Mouse (Mus musculus) lung, embryonic 14.5 days (tissue): ENCODE data around the gene Tas2r115. TPM values are rescaled to one million over a fixed set of nuclear protein-coding genes. Genes with fewer than 3 reads are reported as not detected.
"Not testable (repeated sequence)": the region's sequence is repeated elsewhere in the genome, so short reads cannot be mapped to it uniquely, and the experiment has no call there.

ENCODE experiments used
- ATAC-seq: fragments of 200-750 bp; cut with Nextera tagmentation; 2 replicates; pipeline ENCODE4 v1.8.0; 2017; ENCODE audit warnings: mild to moderate bottlenecking, moderate TSS enrichment, moderate library complexity; ENCODE audit not compliant: insufficient read depth
- DNase-seq: peaks from one replicate; pipeline ENCODE4 v3.0.0-alpha.2; 2015
- H3K27ac ChIP-seq: fragments of 300-500 bp; sonication (generic); 2 replicates; pipeline ENCODE4 v1.5.1; 2014; ENCODE audit warnings: low read depth, mild to moderate bottlenecking, moderate library complexity
- H3K27me3 ChIP-seq: fragments of 300-500 bp; sonication (generic); 2 replicates; pipeline ENCODE4 v1.6.1; 2014; ENCODE audit warnings: low read length, control low read depth; ENCODE audit not compliant: insufficient read depth
- H3K36me3 ChIP-seq: fragments of 300-500 bp; sonication (generic); 2 replicates; pipeline ENCODE4 v1.6.1; 2014; ENCODE audit warnings: control low read depth; ENCODE audit not compliant: insufficient read depth
- H3K4me1 ChIP-seq: fragments of 300-500 bp; sonication (generic); 2 replicates; pipeline ENCODE4 v1.6.1; 2014; ENCODE audit warnings: antibody characterized with exemption, control low read depth; ENCODE audit not compliant: insufficient read depth
- H3K4me2 ChIP-seq: fragments of 300-500 bp; sonication (generic); 2 replicates; pipeline ENCODE4 v1.6.1; 2014; ENCODE audit warnings: mild to moderate bottlenecking
- H3K4me3 ChIP-seq: fragments of 300-500 bp; sonication (generic); 2 replicates; pipeline ENCODE4 v1.5.1; 2014; ENCODE audit warnings: low read depth, low read length
- H3K9ac ChIP-seq: fragments of 300-500 bp; sonication (generic); 2 replicates; pipeline ENCODE4 v1.6.1; 2014
- H3K9me3 ChIP-seq: fragments of 300-500 bp; sonication (generic); 2 replicates; pipeline ENCODE4 v1.6.1; 2016; ENCODE audit warnings: low read depth, low read length, control low read depth
- CTCF ChIP-seq: IDR thresholded peaks from 2 replicates; pipeline ENCODE4 v1.5.1; 2016; ENCODE audit warnings: antibody characterized with exemption, low read depth
- WGBS: fragments of 180-500 bp; shearing (Covaris S2); extraction: QIAGEN DNeasy Blood & Tissue Kit; methylation state at CpG from one replicate; pipeline ENCODE4 v1.1.7; 2014; 5-methylcytosine and 5-hydroxymethylcytosine counted together
- polyA plus RNA-seq: library from polyadenylated mRNA; unstranded; fragments of >200 nt; fragmentation: Nextera tagmentation; extraction: Ambion mirVana; gene quantifications from 2 replicates; pipeline ENCODE4 v1.2.1, GENCODE M21; 2014

Gene Tas2r115
- polyA plus RNA-seq = not detected in 2 replicates

GRCm38 (mm10) chr6:132737935-132738334 is at the start of gene Tas2r115:
Gene Tas2r115 (minus strand): TSS chr6:132738035.
- H3K4me3 ChIP-seq = no peak within 1 kb of the TSS
- WGBS = 64% methylated on average over 2 of the region's 2 CpGs
- no peak for DNase-seq

GRCm38 (mm10) chr6:132778062-132778461 is 40.2 kb upstream of the Tas2r115 start, which contains the start of gene Tas2r136:
Gene Tas2r136 (minus strand): TSS chr6:132778162.
- no peaks in the 10 kb centered on the region for H3K9me3 ChIP-seq
- H3K27ac ChIP-seq = no peak within 1 kb of the TSS
- ATAC-seq (no peak), DNase-seq (no peak)
- H3K4me1 ChIP-seq = no peaks in the 10 kb centered on the region
- no peak within 1 kb of the TSS for H3K4me3 ChIP-seq
- H3K27me3 ChIP-seq = no peaks in the 10 kb centered on the region
- TF ChIP-seq CTCF = no peak
- H3K9ac ChIP-seq = no peak within 1 kb of the TSS
- H3K4me2 ChIP-seq = no peak within 1 kb of the TSS
- H3K36me3 ChIP-seq = no peaks in the 10 kb centered on the region

More at GRCm38 (mm10) chr6:132737935-132738334, at the start of gene Tas2r115:
- no peak for TF ChIP-seq CTCF
- H3K27ac ChIP-seq = no peak within 1 kb of the TSS
- no peaks in the 10 kb centered on the region for H3K27me3 ChIP-seq
- no peak for ATAC-seq
- no peak within 1 kb of the TSS for H3K9ac ChIP-seq
- H3K9me3 ChIP-seq = no peaks in the 10 kb centered on the region
- H3K36me3 ChIP-seq = no peaks in the 10 kb centered on the region
- no peaks in the 10 kb centered on the region for H3K4me1 ChIP-seq
- H3K4me2 ChIP-seq = no peak within 1 kb of the TSS

- Histone ChIP-seq H3K9me3 (no peaks in the 10 kb centered on the region), H3K27ac (no peak within 1 kb of the TSS), H3K4me1 (no peaks in the 10 kb centered on the region), H3K4me2 (no peak within 1 kb of the TSS), H3K9ac (no peak within 1 kb of the TSS), H3K36me3 (no peaks in the 10 kb centered on the region), H3K27me3 (no peaks in the 10 kb centered on the region), H3K4me3 (no peak within 1 kb of the TSS)
- DNase-seq (no peak), ATAC-seq (no peak)
- no peak for TF ChIP-seq CTCF
- 84% methylated on average over 2 of the region's 2 CpGs for WGBS
Observed at GRCm38 (mm10) chr6:132761831-132762230, 24.0 kb upstream of the Tas2r115 start, which contains the start of gene Tas2r102. Gene Tas2r102 (plus strand): TSS chr6:132762131.

GRCm38 (mm10) chr6:132754430-132754829 is 16.6 kb upstream of the Tas2r115 start, which contains the start of gene Tas2r124:
Gene Tas2r124 (plus strand): TSS chr6:132754730.
- WGBS = 78% methylated on average over 1 of the region's 1 CpGs
- TF ChIP-seq CTCF = no peak
- Histone ChIP-seq H3K27me3 (no peaks in the 10 kb centered on the region), H3K9me3 (no peaks in the 10 kb centered on the region), H3K27ac (no peak within 1 kb of the TSS), H3K4me3 (no peak within 1 kb of the TSS), H3K4me1 (no peaks in the 10 kb centered on the region), H3K36me3 (no peaks in the 10 kb centered on the region), H3K4me2 (no peak within 1 kb of the TSS), H3K9ac (no peak within 1 kb of the TSS)
- no peak for DNase-seq
- ATAC-seq = no peak

- H3K27me3 ChIP-seq = no peaks in the 10 kb centered on the region
- no peaks in the 10 kb centered on the region for H3K4me1 ChIP-seq
- no peak overlapping the region for H3K4me3 ChIP-seq
- no peak overlapping the region for H3K9ac ChIP-seq
- H3K27ac ChIP-seq = no peak overlapping the region
- no peaks in the 10 kb centered on the region for H3K36me3 ChIP-seq
- DNase-seq = peak; percentile 0
- H3K9me3 ChIP-seq = no peaks in the 10 kb centered on the region
- TF ChIP-seq CTCF = no peak
- 78% methylated on average over 2 of the region's 2 CpGs for whole genome bisulfite sequencing
- H3K4me2 ChIP-seq = no peak overlapping the region
- ATAC-seq = no peak
Observed at GRCm38 (mm10) chr6:132750206-132750605, 12.4 kb upstream of the Tas2r115 start.

GRCm38 (mm10) chr6:132711828-132712227 is 26.0 kb downstream of the Tas2r115 start, which contains the start of gene Tas2r122:
Gene Tas2r122 (minus strand): TSS chr6:132711928.
- DNase-seq = no peak
- no peak for TF ChIP-seq CTCF
- ATAC-seq = no peak
- Histone ChIP-seq H3K4me2 (no peak within 1 kb of the TSS), H3K4me3 (no peak within 1 kb of the TSS), H3K27ac (no peak within 1 kb of the TSS), H3K9ac (no peak within 1 kb of the TSS), H3K4me1 (no peaks in the 10 kb centered on the region), H3K36me3 (no peaks in the 10 kb centered on the region), H3K9me3 (no peaks in the 10 kb centered on the region), H3K27me3 (no peaks in the 10 kb centered on the region)
- WGBS = 83% methylated on average over 3 of the region's 3 CpGs

GRCm38 (mm10) chr6:132700907-132701306 is 36.9 kb downstream of the Tas2r115 start, which contains the start of gene Tas2r121:
Gene Tas2r121 (minus strand): TSS chr6:132701007.
- 65% methylated on average over 1 of the region's 1 CpGs for WGBS
- Histone ChIP-seq H3K4me1 (no peaks in the 10 kb centered on the region), H3K27me3 (no peaks in the 10 kb centered on the region), H3K9me3 (no peaks in the 10 kb centered on the region), H3K36me3 (no peaks in the 10 kb centered on the region), H3K9ac (no peak within 1 kb of the TSS), H3K4me2 (no peak within 1 kb of the TSS), H3K27ac (no peak within 1 kb of the TSS), H3K4me3 (no peak within 1 kb of the TSS)
- DNase-seq = no peak
- TF ChIP-seq CTCF = no peak
- ATAC-seq = no peak

- H3K27ac ChIP-seq, H3K36me3 ChIP-seq, DNase-seq, H3K4me1 ChIP-seq, H3K27me3 ChIP-seq, H3K4me2 ChIP-seq, ATAC-seq, H3K9me3 ChIP-seq, H3K9ac ChIP-seq, H3K4me3 ChIP-seq: not testable (repeated sequence)
- WGBS = 70% methylated on average over 7 of the region's 7 CpGs
Observed at GRCm38 (mm10) chr6:132691596-132691995, 46.2 kb downstream of the Tas2r115 start.

Other genes with a start within 250 kb of the Tas2r115 start
- gene Prh1, start 168.2 kb downstream of the Tas2r115 start, polyA plus RNA-seq = not detected in 2 replicates
- gene Prp2, start 142.1 kb downstream of the Tas2r115 start, polyA plus RNA-seq = not detected in 2 replicates
- not detected in 2 replicates for gene A630073D07Rik, start 86.5 kb downstream of the Tas2r115 start, polyA plus RNA-seq
- gene Tas2r120, start 81.1 kb downstream of the Tas2r115 start, polyA plus RNA-seq = not detected in 2 replicates
- not detected in 2 replicates for gene Tas2r121, start 37.0 kb downstream of the Tas2r115 start, polyA plus RNA-seq
- not detected in 2 replicates for gene Tas2r122, start 26.1 kb downstream of the Tas2r115 start, polyA plus RNA-seq
- gene Tas2r124, start 16.7 kb upstream of the Tas2r115 start, polyA plus RNA-seq = not detected in 2 replicates
- not detected in 2 replicates for gene Tas2r102, start 24.1 kb upstream of the Tas2r115 start, polyA plus RNA-seq
- gene Tas2r136, start 40.1 kb upstream of the Tas2r115 start, polyA plus RNA-seq = not detected in 2 replicates
- not detected in 2 replicates for gene Tas2r117, start 64.8 kb upstream of the Tas2r115 start, polyA plus RNA-seq
- not detected in 2 replicates for gene Tas2r123, start 109.1 kb upstream of the Tas2r115 start, polyA plus RNA-seq
- gene Tas2r116, start 117.4 kb upstream of the Tas2r115 start, polyA plus RNA-seq = not detected in 2 replicates
- not detected in 2 replicates for gene Tas2r110, start 130.0 kb upstream of the Tas2r115 start, polyA plus RNA-seq
- not detected in 2 replicates for gene Tas2r113, start 155.0 kb upstream of the Tas2r115 start, polyA plus RNA-seq
- gene Tas2r125, start 171.6 kb upstream of the Tas2r115 start, polyA plus RNA-seq = not detected in 2 replicates
- not detected in 2 replicates for gene Tas2r129, start 213.1 kb upstream of the Tas2r115 start, polyA plus RNA-seq
- gene Tas2r131, start 219.9 kb upstream of the Tas2r115 start, polyA plus RNA-seq = not detected in 2 replicates
- not detected in 2 replicates for gene Tas2r109, start 242.9 kb upstream of the Tas2r115 start, polyA plus RNA-seq